Mouse (Mus musculus) left cerebral cortex, adult 18-20 months (tissue): ENCODE measurements around the gene Fxyd7. TPM values are rescaled to one million over a fixed set of nuclear protein-coding genes. Genes with fewer than 3 reads are reported as not detected.
A peak's percentile ranks its signal among the peaks of the same experiment; 100 is the strongest.

Experiments used
- DNase-seq, 2 experiments: peaks; one replicate each; pipeline ENCODE4 v3.0.0; 2021 to 2022; ENCODE audit warnings: low spot score in 2 of 2, mixed read lengths in 1 of 2
- microRNA-seq, 2 experiments: library from miRNA; unstranded; fragments of <30 nt; microRNA quantifications; one replicate each; pipeline ENCODE4 v1.2.0; 2021
- total RNA-seq, 2 experiments: library from RNA; stranded (reverse); gene quantifications; 2 replicates each; pipeline ENCODE4 v1.2.3; 2021

The Fxyd7 gene
- total RNA-seq, 2 experiments from 2014 or later, result 148 to 187 TPM

GRCm38 (mm10) chr7:31017104-31017901, 34.0 kb downstream of the Fxyd7 start:
- peak; percentile 78 to 83 for DNase-seq

DNA sequence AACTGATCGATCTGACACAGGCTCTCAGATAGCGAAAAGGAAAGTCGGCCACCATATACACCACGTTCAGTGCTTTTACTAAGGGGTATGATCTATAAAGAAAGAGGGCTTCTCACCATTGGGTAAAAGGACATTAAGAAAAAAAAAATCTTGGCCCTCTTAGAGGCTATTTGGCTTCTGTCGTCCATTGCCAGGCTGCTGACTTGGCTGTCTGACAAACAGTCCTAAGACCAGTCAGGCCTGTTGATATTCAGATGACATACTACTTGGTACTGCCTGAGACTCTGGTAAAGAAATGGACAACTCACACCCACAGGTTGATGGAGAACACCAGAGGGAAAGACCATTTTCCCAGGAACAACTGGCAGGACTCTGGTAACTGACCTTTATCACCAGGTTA, 38.3 kb downstream of the Fxyd7 start:
- DNase-seq, result no peak

DNA sequence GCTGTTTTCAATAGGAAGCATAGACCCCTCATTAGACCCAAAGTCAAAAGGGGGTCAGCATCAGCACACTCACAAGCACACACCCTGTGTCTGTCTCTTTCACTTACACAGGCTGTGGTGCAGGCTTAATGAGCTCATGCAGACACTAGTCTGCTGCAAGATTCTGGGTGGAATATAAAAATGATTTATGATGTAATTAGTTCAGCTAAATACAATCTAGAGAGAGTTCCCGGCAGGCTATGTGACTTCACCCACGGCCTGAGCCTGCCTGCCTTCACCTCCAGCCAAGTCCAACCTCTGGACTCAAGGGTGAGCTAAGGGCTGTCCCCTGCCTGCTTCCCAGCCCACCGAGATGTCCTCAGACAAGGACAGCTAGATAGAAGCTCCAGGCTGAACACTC, 42.4 kb downstream of the Fxyd7 start:
- DNase-seq, result no peak

GRCm38 (mm10) chr7:31008175-31008574, 43.1 kb downstream of the Fxyd7 start:
- no peak for DNase-seq

GRCm38 (mm10) chr7:31007775-31008174, 43.5 kb downstream of the Fxyd7 start:
- DNase-seq, result no peak

DNA sequence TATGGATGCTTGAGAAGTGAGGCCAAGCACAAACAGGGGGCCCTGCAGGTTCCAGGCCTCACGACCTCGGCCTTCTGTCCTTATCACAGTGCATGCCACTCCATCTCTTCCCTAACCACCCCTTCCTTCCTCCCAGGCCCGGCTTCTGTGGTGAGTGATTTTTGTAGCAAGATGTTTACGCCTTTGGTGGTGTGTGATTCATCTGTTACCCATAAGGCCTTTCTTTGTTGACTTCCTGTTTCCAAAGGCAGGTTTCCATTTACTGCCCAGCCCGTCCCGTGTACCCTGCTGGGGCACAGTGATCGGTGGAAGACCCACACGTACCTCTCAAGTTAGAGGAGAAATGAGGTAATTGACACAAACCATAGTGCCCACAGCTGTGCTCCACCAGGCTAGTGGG, 48.6 kb downstream of the Fxyd7 start:
- no peak for DNase-seq

DNA sequence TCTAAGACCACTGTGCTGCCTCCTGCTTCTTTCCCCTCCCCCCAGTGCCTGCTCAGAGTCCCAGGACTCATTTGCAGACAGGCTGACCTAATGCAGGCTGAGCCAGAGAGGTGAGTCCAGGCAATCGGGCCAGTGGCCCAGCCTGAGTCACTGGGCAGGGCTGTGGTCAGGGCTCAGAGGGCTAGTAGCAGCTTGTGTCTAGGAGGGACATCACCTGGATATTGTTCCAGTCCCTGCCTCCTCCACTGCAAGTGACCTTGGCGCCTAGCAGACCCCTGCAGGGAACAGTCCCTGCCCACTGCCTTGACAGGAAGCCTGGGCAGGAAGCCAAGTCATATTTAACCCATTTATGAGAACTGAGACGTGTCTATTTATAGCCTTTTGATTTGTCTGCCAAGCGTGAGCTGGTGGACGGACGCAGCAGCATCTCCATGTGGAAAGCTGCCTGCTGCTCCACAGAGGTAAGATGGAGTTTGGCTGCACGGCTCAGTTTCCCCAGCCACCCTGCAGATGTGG, 50.7 kb downstream of the Fxyd7 start:
- peak in 1 of 2 experiments; percentile 6 for DNase-seq

DNA sequence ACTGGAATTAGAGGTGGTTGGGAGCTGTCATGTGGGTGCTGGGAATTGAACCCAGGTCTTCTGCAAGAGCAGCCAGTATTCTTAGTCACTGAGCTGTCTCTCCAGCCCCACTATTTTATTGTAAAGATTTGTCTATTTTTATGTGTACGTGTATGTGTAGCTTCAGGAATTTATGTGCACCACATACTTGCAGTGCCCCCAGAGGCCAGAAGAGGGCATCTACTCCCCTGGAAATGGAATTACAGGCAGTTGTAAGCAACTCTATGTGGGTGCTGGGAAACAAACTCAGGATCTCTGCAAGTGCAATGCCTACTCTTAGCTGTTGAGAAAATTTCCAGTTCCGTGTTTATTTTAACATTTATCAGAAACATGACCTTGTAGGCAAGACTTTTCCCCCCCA, 54.8 kb downstream of the Fxyd7 start:
- no peak for DNase-seq

- no peak for DNase-seq
Measured at GRCm38 (mm10) chr7:30993986-30994385, 57.3 kb downstream of the Fxyd7 start.

Small RNAs within 50 kb of the gene (microRNA-seq; reads per million reads assigned to microRNA genes)
- 0 reads per million in 2 experiments for gene Mir7050

Other genes starting within 250 kb of the Fxyd7 start
- not detected for gene Ffar2, start 227.7 kb downstream of the Fxyd7 start, total RNA-seq
- gene Ffar3, start 195.3 kb downstream of the Fxyd7 start, total RNA-seq, result not detected
- gene Ffar1, start 189.9 kb downstream of the Fxyd7 start, total RNA-seq, result not detected
- under 1 TPM in 1 of 2 experiments, not detected in 1; 0.09 TPM for gene Cd22, start 171.1 kb downstream of the Fxyd7 start, total RNA-seq
- 100 to 1,000 TPM in 1 of 2 experiments, 10 to 100 TPM in 1; 91.4 to 101 TPM for gene Mag, start 136.6 kb downstream of the Fxyd7 start, total RNA-seq
- not detected for gene Hamp2, start 126.8 kb downstream of the Fxyd7 start, total RNA-seq
- not detected for gene Hamp, start 107.4 kb downstream of the Fxyd7 start, total RNA-seq
- gene Usf2, start 94.7 kb downstream of the Fxyd7 start, total RNA-seq, result 100 to 1,000 TPM; 123 to 124 TPM
- 10 to 100 TPM in 1 of 2 experiments, 1 to 10 TPM in 1; 8.2 to 10.7 TPM for gene Lsr, start 78.0 kb downstream of the Fxyd7 start, total RNA-seq
- under 1 TPM in 1 of 2 experiments, not detected in 1; 0.28 TPM for gene Fam187b, start 77.7 kb downstream of the Fxyd7 start, total RNA-seq
- gene Fxyd5, start 9.0 kb downstream of the Fxyd7 start, total RNA-seq, result 10 to 100 TPM; 35.5 to 36.7 TPM
- 10 to 100 TPM; 74.1 to 90.2 TPM for gene Fxyd1, start 5.7 kb upstream of the Fxyd7 start, total RNA-seq
- 10 to 100 TPM; 32.9 to 35.9 TPM for gene Lgi4, start 7.9 kb upstream of the Fxyd7 start, total RNA-seq
- 1 to 10 TPM in 1 of 2 experiments, not detected in 1; 1.2 TPM for gene Fxyd3, start 25.2 kb upstream of the Fxyd7 start, total RNA-seq
- 1 to 10 TPM; 4.6 to 4.8 TPM for gene Hpn, start 63.8 kb upstream of the Fxyd7 start, total RNA-seq
- 100 to 1,000 TPM; 805 to 862 TPM for gene Scn1b, start 75.5 kb upstream of the Fxyd7 start, total RNA-seq
- 100 to 1,000 TPM; 105 to 106 TPM for gene Gramd1a, start 104.4 kb upstream of the Fxyd7 start, total RNA-seq
- not detected for gene Scgb2b2, start 239.0 kb upstream of the Fxyd7 start, total RNA-seq
- not detected for gene Scgb1b2, start 240.4 kb upstream of the Fxyd7 start, total RNA-seq